In the genomic region with DNA sequence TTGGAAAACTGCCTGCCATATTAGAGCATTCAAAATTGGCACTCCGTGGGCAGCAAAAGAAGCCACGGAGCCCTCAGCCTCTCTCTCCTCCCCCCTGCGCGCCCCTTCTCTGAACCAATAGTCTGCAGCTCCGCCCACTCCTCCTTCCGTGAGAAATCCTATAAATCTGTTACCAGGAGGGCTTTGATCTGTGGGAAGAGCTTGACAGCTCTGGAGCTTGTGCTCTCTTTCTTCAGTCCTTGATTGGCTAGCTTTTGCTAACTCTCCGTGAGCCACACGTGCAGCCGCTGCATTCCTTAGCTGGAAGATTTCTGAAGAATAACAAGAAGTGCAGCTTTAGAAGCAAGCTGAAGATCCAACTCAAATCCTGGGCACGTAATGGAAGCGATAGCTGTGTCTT, we compare ENCODE assay signal across 10 mouse cellular contexts. TPM values are rescaled to one million over a fixed set of nuclear protein-coding genes. Genes with fewer than 3 reads are reported as not detected.
A peak's percentile ranks its signal among the peaks of the same experiment; 100 is the strongest.
DNase-seq lines count a peak whose midpoint lies in the region; ATAC-seq and TF ChIP-seq lines count a peak whose summit lies in the region.
"Had no signal": no experiment of that assay in that cellular context is flagged by ENCODE, and none has a peak within 500 bp of the region (broad histone marks: within the 10 kb centered on the region; RNA-seq: fewer than 3 reads in every experiment).

No protein-coding gene starts in this region.

- H3K4me2 ChIP-seq in hindbrain, embryonic 16.5 days (ENCODE audit: low read length), result peak overlapping the region; percentile 46
- peak overlapping the region; percentile 40 for H3K4me2 ChIP-seq in midbrain, postnatal 0 days (ENCODE audit: low read depth, low read length, poor library complexity, severe bottlenecking)

- DNase-seq in cerebellum, postnatal 14 days, result peak; percentile 14 to 50
- DNase-seq in cerebellum, adult 11 months, result no peak
- peak; percentile 41 for DNase-seq in embryo, embryonic 11.5 days (ENCODE audit: low read depth, low spot score)
- DNase-seq in midbrain, postnatal 0 days (ENCODE audit: low spot score), result peak; percentile 58
- no peak for DNase-seq in layer of hippocampus, postnatal 36 days
- DNase-seq in lung, postnatal 4 days, result no peak
- no peak for DNase-seq in ovary, adult 18-20 months (ENCODE audit: low spot score)

- no peaks in the 10 kb centered on the region for H3K9me3 ChIP-seq in hindbrain, embryonic 16.5 days (ENCODE audit: control insufficient read depth, low read length)
- H3K9me3 ChIP-seq in midbrain, postnatal 0 days (ENCODE audit: low read length), result no peaks in the 10 kb centered on the region

- WGBS in hindbrain, embryonic 16.5 days, result 15% methylated on average over 11 of the region's 11 CpGs
- 9% methylated on average over 11 of the region's 11 CpGs for WGBS in midbrain, postnatal 0 days

- H3K4me1 ChIP-seq in hindbrain, embryonic 16.5 days (ENCODE audit: control insufficient read depth, insufficient read depth, low read depth, low read length), result no peaks in the 10 kb centered on the region
- no peaks in the 10 kb centered on the region for H3K4me1 ChIP-seq in midbrain, postnatal 0 days (ENCODE audit: insufficient read depth, low read length)

- H3K4me3 ChIP-seq in hindbrain, embryonic 16.5 days (ENCODE audit: low read length), result 0 out of 2 replicates have a peak overlapping the region, but pooled peaks have one; percentile 12
- H3K4me3 ChIP-seq in midbrain, postnatal 0 days (ENCODE audit: low read depth, low read length), result no peak overlapping the region
- H3K4me3 ChIP-seq: left cerebral cortex, adult 2 months had no signal

- H3K27ac ChIP-seq in hindbrain, embryonic 16.5 days (ENCODE audit: low read depth, low read length), result no peak overlapping the region
- no peak overlapping the region for H3K27ac ChIP-seq in midbrain, postnatal 0 days (ENCODE audit: low read depth, low read length)
- H3K27ac ChIP-seq: left cerebral cortex, adult 2 months had no signal

- no peak for TF ChIP-seq CTCF in midbrain, postnatal 0 days (IDR thresholded peaks at IDR 0.05)

- ATAC-seq in hindbrain, embryonic 16.5 days, result peak; percentile 88
- ATAC-seq in midbrain, postnatal 0 days (ENCODE audit: low FRiP score), result peak; percentile 83

- no peaks in the 10 kb centered on the region; the same call in none of the 2 replicates for H3K27me3 ChIP-seq in hindbrain, embryonic 16.5 days (replicated peaks; ENCODE audit: control insufficient read depth, insufficient read depth, low read length)
- no peaks in the 10 kb centered on the region for H3K27me3 ChIP-seq in midbrain, postnatal 0 days (ENCODE audit: insufficient read depth, low read length)

- H3K9ac ChIP-seq in hindbrain, embryonic 16.5 days (ENCODE audit: low read depth, low read length), result no peak overlapping the region
- H3K9ac ChIP-seq in midbrain, postnatal 0 days (replicated peaks; ENCODE audit: low read length, poor library complexity, severe bottlenecking), result no peak overlapping the region

- no peaks in the 10 kb centered on the region for H3K36me3 ChIP-seq in hindbrain, embryonic 16.5 days (ENCODE audit: control insufficient read depth, insufficient read depth, low read length)
- H3K36me3 ChIP-seq in midbrain, postnatal 0 days (ENCODE audit: insufficient read depth, low read length), result no peaks in the 10 kb centered on the region

RNA-seq across cellular contexts. Expression of gene Pgr15l, which starts 2.6 kb away (rescaled TPM):
- 0.20 and 0.26 TPM in 2 replicates for polyA plus RNA-seq in hindbrain, embryonic 16.5 days (2015; fragmentation: Nextera tagmentation; extraction: Ambion mirVana)
- 1.3 and 1.8 TPM in 2 replicates for total RNA-seq in midbrain, postnatal 0 days (2014; rRNA removed)
- 0.93 and 1.1 TPM in 2 replicates for polyA plus RNA-seq in midbrain, postnatal 0 days (2015; fragmentation: Nextera tagmentation; extraction: Ambion mirVana)
- under 1 TPM; 0.20 to 0.28 TPM for total RNA-seq in layer of hippocampus, postnatal 36 days (2021)
- polyA plus RNA-seq: small intestine, adult 2 months had no signal

Comparison
In these comparisons a context has a peak if more than half of its experiments do, and no peak if none do; other contexts are left out.
1. DNase-seq: peak in cerebellum, postnatal 14 days (2 of 2), embryo, embryonic 11.5 days (single experiment) and midbrain, postnatal 0 days (single experiment); none in cerebellum, adult 11 months (single experiment), layer of hippocampus, postnatal 36 days (0 of 2), lung, postnatal 4 days (0 of 2) and ovary, adult 18-20 months (single experiment).